Mouse (Mus musculus) embryonic fibroblast, embryonic 13.5 days (primary cell): ENCODE data around the gene Pfn4. TPM values are rescaled to one million over a fixed set of nuclear protein-coding genes. Genes with fewer than 3 reads are reported as not detected.

ENCODE experiments used
- H3K27ac ChIP-seq: 2 replicates; pipeline ENCODE4 v1.5.1; 2012; ENCODE audit warnings: low read length, control low read depth, inconsistent platforms; ENCODE audit not compliant: insufficient read depth
- H3K4me1 ChIP-seq: 2 replicates; pipeline ENCODE4 v1.6.1; 2011; ENCODE audit warnings: low read length; ENCODE audit not compliant: control insufficient read depth, insufficient read depth
- H3K4me3 ChIP-seq: 2 replicates; pipeline ENCODE4 v1.5.1; 2011; ENCODE audit warnings: mild to moderate bottlenecking, control low read depth, low read length; ENCODE audit not compliant: insufficient read depth
- CTCF ChIP-seq: IDR thresholded peaks from 2 replicates; pipeline ENCODE4 v1.5.1; 2011; ENCODE audit warnings: mild to moderate bottlenecking, control low read depth, low read length, moderate library complexity, borderline replicate concordance; ENCODE audit not compliant: insufficient read depth
- POLR2A ChIP-seq: IDR thresholded peaks from 2 replicates; pipeline ENCODE4 v1.6.1; 2011; ENCODE audit warnings: low read depth, mild to moderate bottlenecking, control low read depth, low read length, moderate library complexity
- polyA plus RNA-seq: library from polyadenylated mRNA; stranded (reverse); fragments of >200 nt; gene quantifications from 2 replicates; pipeline ENCODE4 v1.2.4, GENCODE M21; 2011; ENCODE audit warnings: low read depth; ENCODE audit not compliant: missing spikeins, insufficient read length

Gene Pfn4
- 1.3 and 3.4 TPM in 2 replicates for polyA plus RNA-seq

DNA sequence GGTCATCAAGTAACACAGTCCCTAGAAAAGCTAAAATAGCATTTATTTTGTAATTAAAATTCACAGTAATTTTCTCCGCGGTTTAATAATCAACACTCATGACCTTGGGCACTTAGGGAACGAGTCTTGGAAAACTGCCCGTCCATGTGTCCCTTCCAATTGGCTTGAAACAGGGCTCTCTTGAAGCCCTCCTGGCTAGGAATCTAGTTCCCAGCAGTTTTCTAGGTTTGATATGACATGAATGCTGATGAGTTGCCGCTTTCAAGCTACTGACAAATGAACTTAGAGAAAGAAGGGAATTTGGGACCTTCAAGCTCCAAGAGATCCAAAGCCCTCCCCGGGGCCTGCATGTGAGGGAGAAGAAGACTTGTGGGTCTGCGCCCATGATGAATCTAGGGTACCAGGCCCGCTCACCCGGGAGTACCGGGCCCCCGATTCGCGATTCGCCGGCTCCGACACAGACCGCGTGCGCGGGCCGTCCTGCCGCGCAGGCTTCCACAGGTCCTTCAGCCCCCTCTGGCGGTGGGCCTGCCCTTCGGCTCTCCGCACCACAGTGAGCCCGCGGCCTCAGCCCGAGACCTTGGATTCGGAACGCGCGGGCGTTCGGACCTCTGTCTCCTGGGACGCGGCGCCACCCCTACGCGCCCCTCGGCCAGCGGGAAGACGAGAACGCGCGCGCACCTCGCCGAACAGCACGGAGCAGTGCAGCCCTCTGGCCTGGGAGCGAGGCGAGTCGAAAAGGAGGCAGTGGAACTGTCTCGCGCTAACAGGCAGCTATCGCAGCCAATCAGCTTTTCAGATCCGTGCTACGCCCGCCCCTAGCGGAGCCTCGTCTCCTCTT, at the start of gene Pfn4, which contains the start of gene Fam228b:
Gene Pfn4 (plus strand): TSS at position 531 of the 841 bp plus-strand sequence.
Gene Fam228b (minus strand): TSS at position 776 of the 841 bp plus-strand sequence.
- Histone ChIP-seq H3K27ac (peak within 1 kb of the TSS; percentile 48; the same call in 1 of the 2 replicates), H3K4me1 (no peaks in the 10 kb centered on the region), H3K4me3 (peak within 1 kb of the TSS; percentile 37)
- TF ChIP-seq POLR2A (peak; percentile 66), CTCF (peak; percentile 83)

DNA sequence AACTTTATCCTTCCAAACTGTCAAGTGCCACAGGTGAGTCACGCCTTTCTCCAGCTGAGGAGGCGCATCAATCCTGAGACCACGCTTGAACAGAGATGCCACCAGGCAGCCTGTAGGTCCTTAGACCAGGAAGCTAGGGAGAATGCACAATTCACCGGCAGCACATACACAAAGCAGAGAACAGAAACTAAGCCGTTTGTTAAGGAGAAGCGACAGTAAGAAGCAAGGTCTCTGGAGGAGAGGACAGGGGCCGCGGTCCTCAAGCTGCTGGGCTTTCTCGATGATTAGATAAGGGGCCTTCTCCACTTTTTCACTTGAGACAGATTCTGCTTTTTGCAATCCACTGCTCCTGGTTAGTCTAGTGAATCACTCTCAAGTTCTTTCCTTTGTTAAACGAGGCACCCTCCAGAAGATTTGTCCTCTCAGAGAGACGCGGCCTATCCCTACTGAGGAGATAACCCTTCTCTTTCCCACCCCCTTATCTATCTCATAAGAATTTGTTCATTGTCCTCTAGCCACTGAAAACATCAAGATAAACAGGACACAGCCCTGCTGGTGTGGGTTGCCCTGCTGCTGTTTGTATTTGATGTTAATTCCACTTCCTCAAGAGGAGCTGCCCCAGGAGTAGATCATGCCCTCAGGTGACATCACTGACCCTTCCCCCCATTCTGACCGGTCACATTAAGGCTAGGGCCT, 49.6 kb upstream of the Pfn4 start:
- no peak for TF ChIP-seq POLR2A
- TF ChIP-seq CTCF, result no peak
- H3K27ac ChIP-seq, result no peak overlapping the region
- no peak overlapping the region for H3K4me3 ChIP-seq
- H3K4me1 ChIP-seq, result no peaks in the 10 kb centered on the region

DNA sequence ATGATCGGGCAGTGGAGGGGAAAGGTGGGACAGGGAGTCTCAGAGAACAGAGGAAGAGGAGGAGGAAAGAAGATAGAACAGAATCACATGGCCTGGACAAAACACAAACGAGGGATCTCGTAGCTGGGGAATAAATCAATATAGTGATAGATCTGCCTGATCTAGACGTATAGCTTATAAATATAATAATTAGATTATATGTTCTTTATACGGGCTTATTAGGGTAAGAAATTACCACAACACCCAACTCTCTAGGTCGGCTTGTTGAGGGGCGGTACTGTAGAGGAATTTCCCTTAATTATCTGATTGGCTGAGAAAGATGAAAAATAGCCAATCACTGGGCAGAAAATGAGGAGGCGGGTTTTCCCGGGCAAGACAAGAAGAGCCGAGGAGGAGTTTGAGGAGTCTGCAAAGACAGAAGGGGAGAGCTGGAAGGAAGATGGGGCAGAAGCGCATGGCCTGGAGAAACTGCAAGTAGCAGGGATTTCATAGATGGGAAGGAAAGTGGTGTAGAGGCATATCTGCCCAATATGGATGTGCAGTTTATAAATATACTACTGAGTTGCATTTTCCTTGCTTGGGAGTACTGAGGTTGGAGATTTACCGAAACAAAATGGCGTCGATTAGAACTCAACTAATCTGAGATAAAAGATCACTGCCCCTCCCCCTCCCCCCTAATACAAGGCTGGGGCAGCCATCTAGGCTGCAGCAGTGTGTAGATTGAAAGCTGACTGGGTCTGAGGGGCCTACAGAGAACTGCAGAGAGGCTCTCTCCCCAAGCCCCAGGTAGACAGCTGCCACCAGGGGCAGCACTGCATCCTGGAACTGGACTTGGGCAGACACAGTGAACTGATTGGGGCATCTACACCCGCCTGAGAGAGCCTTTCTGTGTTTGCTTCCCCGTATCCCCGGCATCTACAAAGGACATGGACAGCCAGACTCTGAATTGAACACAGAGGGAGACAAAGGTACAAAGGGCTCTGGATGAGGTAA, 48.8 kb upstream of the Pfn4 start:
- no peak overlapping the region for H3K27ac ChIP-seq
- TF ChIP-seq CTCF (no peak), POLR2A (no peak)
- no peaks in the 10 kb centered on the region for H3K4me1 ChIP-seq
- H3K4me3 ChIP-seq, result no peak overlapping the region

DNA sequence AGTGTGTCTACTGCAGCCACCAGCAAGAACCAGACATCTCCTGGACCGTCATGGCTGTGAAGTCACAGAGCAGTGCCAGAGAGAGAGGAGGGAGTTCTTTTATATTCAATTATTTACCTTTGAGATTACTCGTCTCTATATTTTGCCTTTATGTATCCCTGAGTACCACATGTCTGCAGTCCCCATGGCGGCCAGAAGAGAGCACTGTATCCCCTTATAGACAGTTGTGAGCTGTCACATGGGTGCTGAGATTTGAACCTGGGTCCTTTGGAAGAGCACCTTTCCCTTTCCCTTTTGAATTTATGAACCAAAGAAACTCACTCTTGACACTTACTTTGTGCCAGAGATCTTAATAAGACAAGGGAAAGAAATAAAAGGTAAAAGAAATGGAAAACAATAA, 39.7 kb upstream of the Pfn4 start:
- Histone ChIP-seq H3K4me1 (no peaks in the 10 kb centered on the region), H3K27ac (no peak overlapping the region), H3K4me3 (no peak overlapping the region)
- no peak for TF ChIP-seq CTCF
- TF ChIP-seq POLR2A, result no peak

DNA sequence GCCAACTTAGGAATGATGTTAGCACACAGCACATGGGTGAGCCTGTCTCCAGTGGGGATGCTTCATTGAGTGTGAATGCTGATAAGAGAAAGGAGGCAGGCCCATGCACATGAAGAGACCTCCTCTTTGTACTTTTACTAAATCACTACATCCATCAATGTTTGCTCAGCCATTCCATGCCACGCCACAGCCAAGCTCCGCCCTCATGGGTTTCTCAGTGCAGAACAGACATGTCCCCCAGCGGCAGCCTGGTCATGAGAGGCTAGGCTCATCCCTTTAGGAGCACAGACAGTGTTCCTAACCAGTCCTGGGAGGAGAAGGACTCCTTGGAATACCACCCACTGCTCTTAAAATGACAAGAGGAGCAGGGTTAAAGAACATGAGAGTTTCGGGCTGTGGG, 37.2 kb upstream of the Pfn4 start:
- no peak overlapping the region for H3K4me3 ChIP-seq

DNA sequence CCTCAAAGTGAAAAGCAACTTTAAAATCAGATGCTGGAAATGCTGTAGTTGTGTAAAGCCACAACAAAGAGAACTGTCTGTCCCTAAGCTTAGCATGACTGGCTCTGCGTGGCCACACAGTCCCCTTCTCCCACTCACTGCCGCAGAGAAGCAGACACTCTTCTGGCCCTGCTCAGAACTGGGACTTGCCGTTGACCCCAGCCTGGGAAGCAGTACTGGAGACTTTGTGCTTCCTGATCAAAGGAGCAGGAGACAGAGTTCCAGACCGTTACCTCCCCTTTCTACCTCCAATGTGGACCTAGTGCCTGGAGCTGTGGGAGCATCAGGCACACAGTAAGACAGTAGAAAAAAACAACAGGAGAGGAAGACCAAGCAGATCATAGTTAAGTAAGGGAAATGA, 36.5 kb upstream of the Pfn4 start:
- Histone ChIP-seq H3K4me1 (no peaks in the 10 kb centered on the region), H3K4me3 (no peak overlapping the region), H3K27ac (no peak overlapping the region)
- no peak for TF ChIP-seq POLR2A
- TF ChIP-seq CTCF, result no peak

More for the DNA sequence above, 37.2 kb upstream of the Pfn4 start:
- H3K4me1 ChIP-seq, result no peaks in the 10 kb centered on the region
- H3K27ac ChIP-seq, result no peak overlapping the region
- TF ChIP-seq CTCF (no peak), POLR2A (no peak)

DNA sequence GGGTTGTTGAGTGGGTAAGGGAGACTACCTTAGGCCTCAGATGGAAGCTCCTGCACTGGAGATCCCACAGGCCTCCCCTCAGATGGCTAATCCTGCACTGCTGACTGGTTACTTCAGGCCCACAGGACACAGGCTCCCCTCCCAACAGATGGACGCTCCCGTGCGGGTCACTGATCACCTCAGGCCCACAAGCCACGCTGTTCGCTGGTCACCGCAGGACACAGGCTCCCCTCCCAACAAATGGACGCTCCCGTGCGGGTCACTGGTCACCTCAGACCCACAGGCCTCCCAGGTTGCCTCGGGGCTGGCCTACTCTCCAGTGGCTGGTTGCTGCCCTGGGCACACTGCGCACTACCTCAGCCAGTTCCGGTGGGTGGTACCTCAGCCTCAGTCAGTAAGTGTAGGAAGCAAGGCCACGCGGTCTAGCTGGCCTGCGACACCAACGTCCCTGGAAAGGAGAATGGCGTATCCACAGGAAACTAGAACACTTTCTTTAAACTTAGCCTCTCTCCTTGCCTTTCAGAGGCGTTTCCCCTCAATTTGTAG, 30.7 kb upstream of the Pfn4 start, which contains the start of gene Fam228a:
Gene Fam228a (minus strand): TSS at position 400 of the 546 bp plus-strand sequence.
- Histone ChIP-seq H3K4me1 (no peaks in the 10 kb centered on the region), H3K27ac (no peak within 1 kb of the TSS), H3K4me3 (no peak within 1 kb of the TSS)
- TF ChIP-seq POLR2A, result no peak
- TF ChIP-seq CTCF, result no peak

DNA sequence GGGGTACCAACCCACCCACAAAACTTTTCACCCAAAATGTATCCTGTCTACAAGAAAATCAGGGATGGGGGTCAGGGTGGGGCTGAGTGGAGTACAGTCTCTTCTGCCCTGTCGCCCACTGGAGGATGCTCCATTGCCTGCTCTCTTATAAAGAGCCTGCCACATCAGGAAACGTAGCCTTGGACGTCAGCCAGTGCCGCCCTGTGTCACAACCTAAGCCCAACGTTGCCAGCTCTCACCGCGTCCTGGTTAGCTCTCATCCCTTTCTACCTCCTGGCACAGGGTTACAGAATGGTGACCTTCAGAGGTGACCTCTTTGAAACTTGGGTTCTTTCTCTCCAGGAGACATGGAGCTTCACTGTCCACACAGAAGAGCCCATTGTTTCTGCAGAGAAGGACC, 28.0 kb upstream of the Pfn4 start:
- H3K4me3 ChIP-seq, result no peak overlapping the region
- TF ChIP-seq CTCF, result no peak
- no peak for TF ChIP-seq POLR2A
- H3K27ac ChIP-seq, result no peak overlapping the region
- H3K4me1 ChIP-seq, result no peaks in the 10 kb centered on the region

DNA sequence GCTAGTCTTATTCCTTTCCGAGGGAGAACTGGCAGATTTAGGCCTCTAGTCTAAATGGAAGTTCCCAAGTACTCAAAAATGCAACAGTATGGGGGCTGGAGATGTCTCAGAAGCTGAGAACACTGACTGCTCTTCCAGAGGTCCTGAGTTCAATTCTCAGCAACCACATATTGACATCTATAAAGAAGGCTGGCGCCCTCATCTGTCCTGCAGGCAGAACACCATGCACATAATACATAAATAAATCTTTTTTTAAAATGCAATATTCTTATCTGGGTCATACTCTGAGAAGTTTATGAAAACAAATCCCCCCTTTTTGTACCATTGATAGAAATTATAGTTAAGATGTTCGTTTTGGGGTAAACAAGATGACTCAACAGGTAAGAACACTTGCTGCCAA, 26.6 kb upstream of the Pfn4 start:
- TF ChIP-seq CTCF, result no peak
- no peak for TF ChIP-seq POLR2A
- Histone ChIP-seq H3K4me3 (no peak overlapping the region), H3K4me1 (no peaks in the 10 kb centered on the region), H3K27ac (no peak overlapping the region)
